Mouse (Mus musculus) testis, adult 2 months (tissue): ENCODE data around the gene Arl8a.

Source experiments
- CTCF ChIP-seq: fragments of 200-500 bp; IDR thresholded peaks from 2 replicates; pipeline ENCODE4 v1.5.1; 2012; ENCODE audit warnings: low read depth, mild to moderate bottlenecking, inconsistent platforms, low read length, moderate library complexity; ENCODE audit not compliant: control insufficient read depth, insufficient read depth, insufficient replicate concordance
- POLR2A ChIP-seq: fragments of 200-500 bp; IDR thresholded peaks from 2 replicates; pipeline ENCODE4 v1.6.1; 2012; ENCODE audit warnings: low read depth, mild to moderate bottlenecking, inconsistent platforms, low read length, moderate library complexity; ENCODE audit not compliant: control insufficient read depth

DNA sequence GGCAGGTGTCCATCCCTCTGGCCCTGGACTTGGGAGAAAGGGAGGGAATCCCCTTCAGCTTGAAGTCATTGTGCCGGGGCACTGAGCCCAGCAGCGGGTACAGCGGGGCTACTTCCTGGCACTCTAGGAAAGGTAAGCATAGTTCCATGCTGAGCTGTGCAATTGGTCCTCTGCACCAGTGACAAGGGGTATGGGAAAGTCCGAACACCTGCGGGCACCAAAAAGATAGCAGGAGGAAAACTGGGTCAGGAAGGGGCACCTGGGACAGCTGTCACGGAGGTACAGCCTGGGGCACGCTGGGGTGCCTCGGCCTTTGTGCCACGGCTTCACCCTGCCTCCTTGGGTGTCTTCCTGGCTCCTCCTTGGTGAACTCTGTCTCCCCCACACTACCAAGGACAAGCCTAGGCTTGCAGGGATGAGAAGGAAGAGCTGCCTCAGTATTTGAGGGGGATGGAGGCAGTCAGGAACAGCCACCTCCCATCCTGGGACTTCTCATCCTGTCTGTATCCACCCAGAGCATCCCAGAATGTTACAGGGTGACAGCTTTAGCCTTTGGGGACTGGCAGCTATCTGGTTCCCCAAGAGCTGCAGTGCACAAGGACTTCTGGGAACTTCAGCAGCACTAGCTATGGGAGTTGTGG is 17.0 kb upstream of the Arl8a start:
- TF ChIP-seq CTCF (no peak), POLR2A (no peak)
